Mouse (Mus musculus) C2C12 (cell line): ENCODE data around the gene Xylt1.

Experiments
- CEBPB ChIP-seq: IDR thresholded peaks from one replicate; pipeline ENCODE4 v1.6.1; 2011; ENCODE audit warnings: low read depth, mild to moderate bottlenecking, control low read depth, moderate library complexity
- CTCF ChIP-seq: IDR thresholded peaks from one replicate; pipeline ENCODE4 v1.5.1; 2011; ENCODE audit not compliant: control insufficient read depth, insufficient read depth, insufficient read length
- MYOD1 ChIP-seq: IDR thresholded peaks from one replicate; pipeline ENCODE4 v1.6.1; 2011; ENCODE audit warnings: low read depth; ENCODE audit not compliant: control insufficient read depth, insufficient read length
- MYOG ChIP-seq: IDR thresholded peaks from one replicate; pipeline ENCODE4 v1.6.1; 2011; ENCODE audit not compliant: control insufficient read depth, insufficient read length; ENCODE audit errors: extremely low read depth
- USF1 ChIP-seq: IDR thresholded peaks from one replicate; pipeline ENCODE4 v1.6.1; 2011; ENCODE audit warnings: low read depth, mild to moderate bottlenecking, control low read depth, moderate library complexity

GRCm38 (mm10) chr7:117571713-117572112, 190.9 kb downstream of the Xylt1 start:
- TF ChIP-seq MYOD1 (no peak), CTCF (no peak), MYOG (no peak), USF1 (no peak), CEBPB (no peak)
